Mouse (Mus musculus) stomach, postnatal 0 days (tissue): ENCODE measurements around the gene Ccser2.

Source experiments
- CTCF ChIP-seq: IDR thresholded peaks from 2 replicates; pipeline ENCODE4 v1.5.1; 2016; ENCODE audit warnings: antibody characterized with exemption, low read depth, mild to moderate bottlenecking, moderate library complexity
- EP300 ChIP-seq: optimal IDR thresholded peaks from 2 replicates; pipeline ENCODE3; 2016; ENCODE audit warnings: antibody characterized with exemption

DNA sequence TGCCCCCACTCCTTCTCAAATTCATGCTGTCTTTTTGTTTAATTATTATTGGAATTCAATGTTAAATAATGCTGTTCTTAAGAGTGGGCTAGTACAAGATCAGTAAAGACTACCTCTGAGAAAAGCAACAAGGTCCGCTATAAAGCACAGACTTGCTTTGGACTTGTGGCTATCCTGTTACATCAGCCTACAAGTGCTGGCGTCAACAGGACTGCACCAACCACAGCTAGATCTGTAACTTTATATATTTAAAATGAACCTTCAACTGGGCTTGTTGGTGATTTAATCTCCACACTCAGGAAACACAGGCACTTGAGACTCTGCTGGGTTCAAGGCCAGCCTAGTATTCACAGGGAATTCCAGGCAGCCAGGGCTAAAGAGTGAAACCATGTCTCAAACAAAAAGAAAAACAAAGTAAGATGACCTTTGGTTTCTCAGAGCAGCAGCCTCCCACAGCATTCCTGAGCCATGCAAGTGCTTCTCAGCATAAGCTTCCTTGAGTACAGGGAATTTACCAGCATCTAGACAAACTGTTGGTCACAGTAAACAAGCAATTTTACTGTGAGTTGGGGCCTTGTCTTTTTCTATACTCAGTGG lies 75.7 kb downstream of the Ccser2 start:
- TF ChIP-seq CTCF (no peak), EP300 (no peak)
